Mouse (Mus musculus) NIH3T3 (cell line): ENCODE data around the gene Slc37a4.
"Not testable (repeated sequence)": the region's sequence is repeated elsewhere in the genome, so short reads cannot be mapped to it uniquely, and the experiment has no call there.

ENCODE experiments used
- DNase-seq: peaks from one replicate; pipeline ENCODE4 v3.0.0-alpha.2; 2012; ENCODE audit warnings: low read depth

Gene Slc37a4

GRCm38 (mm10) chr9:44440961-44441360, 44.3 kb downstream of the Slc37a4 start, which contains the start of gene Foxr1:
TSS of gene Foxr1 (minus strand) at chr9:44441136.
- no peak for DNase-seq

- DNase-seq, result not testable (repeated sequence)
Measured at GRCm38 (mm10) chr9:44444402-44445025, 47.9 kb downstream of the Slc37a4 start.

- DNase-seq, result no peak
Measured at GRCm38 (mm10) chr9:44450387-44450786, 53.7 kb downstream of the Slc37a4 start.
